Mouse (Mus musculus) heart, postnatal 0 days (tissue): ENCODE results near the gene Fgfr2.

Experiments
- CTCF ChIP-seq: IDR thresholded peaks from 2 replicates; pipeline ENCODE4 v1.5.1; 2016; ENCODE audit warnings: antibody characterized with exemption, control low read depth, low read depth
- EP300 ChIP-seq: IDR thresholded peaks from 2 replicates; pipeline ENCODE4 v1.6.1; 2016; ENCODE audit warnings: antibody characterized with exemption, low read depth

DNA sequence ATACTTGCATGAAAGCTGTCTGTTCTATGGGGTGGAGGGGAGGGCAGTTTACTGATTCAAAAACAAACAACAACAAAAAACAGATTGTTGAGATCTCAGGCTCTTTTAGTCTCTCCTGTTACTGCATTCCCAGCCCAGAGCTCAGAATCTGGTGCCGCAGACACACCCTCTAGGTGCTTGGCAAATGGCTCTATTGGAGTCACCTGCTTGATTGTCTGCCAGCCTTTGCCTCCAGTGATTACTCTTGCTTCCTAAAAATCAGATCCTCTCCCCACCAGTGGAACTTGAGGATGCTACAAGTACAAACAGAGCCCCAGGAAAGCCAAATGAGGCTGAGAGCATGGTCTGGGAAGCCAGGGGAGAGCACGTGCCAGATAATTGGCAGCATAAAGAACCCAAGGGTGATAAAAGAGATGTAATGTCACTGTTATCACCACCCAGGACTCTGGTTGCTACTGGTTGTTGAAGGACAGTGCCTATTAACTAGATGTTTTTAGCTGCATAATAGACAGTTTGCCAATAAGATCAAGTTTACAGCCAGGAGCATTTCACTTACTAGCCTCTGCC, 801.7 kb downstream of the Fgfr2 start:
- TF ChIP-seq CTCF, result no peak
- TF ChIP-seq EP300, result no peak
